Mouse (Mus musculus) v-Abl transformed pro-B cells (cell line): ENCODE results near the gene Aanat.

Experiments used
- in situ Hi-C, 2 experiments: fragments of 400-800 bp; cut with MboI; formaldehyde crosslinking; loops; one replicate each; pipeline ENCODE4 v1.15.1; 2025; ENCODE audit not compliant: unreplicated experiment in 2 of 2

Aanat gene

GRCm38 (mm10) chr11:116586310-116586709 lies at the start of gene Aanat:
Aanat (plus strand) TSS chr11:116586432.
- in situ Hi-C loops: no loop called here

- in situ Hi-C loops: no loop called here
These were observed 49.5 kb upstream of the Aanat start for GRCm38 (mm10) chr11:116536685-116537084.

- in situ Hi-C loops: no loop called here
These were observed 48.8 kb upstream of the Aanat start for GRCm38 (mm10) chr11:116537388-116537787.

GRCm38 (mm10) chr11:116538142-116538735 lies 48.0 kb upstream of the Aanat start:
- in situ Hi-C loops: no loop called here

- in situ Hi-C loops: no loop called here
These were observed 45.0 kb upstream of the Aanat start for GRCm38 (mm10) chr11:116541183-116541582.

GRCm38 (mm10) chr11:116543110-116543509 lies 43.1 kb upstream of the Aanat start:
- in situ Hi-C loops: no loop called here

GRCm38 (mm10) chr11:116547296-116548060 lies 38.8 kb upstream of the Aanat start:
- in situ Hi-C loops: no loop called here

GRCm38 (mm10) chr11:116548780-116549179 lies 37.5 kb upstream of the Aanat start:
- in situ Hi-C loops: no loop called here

GRCm38 (mm10) chr11:116549273-116550038 lies 36.8 kb upstream of the Aanat start:
- in situ Hi-C loops: loop anchor here (5.0 to 10.0 kb wide), 2 partner anchors 75 to 78 kb away; partner anchors contain the start of gene Rhbdf2 (in 2 of the 2)

GRCm38 (mm10) chr11:116550748-116551147 lies 35.5 kb upstream of the Aanat start:
- in situ Hi-C loops: loop anchor here (5.0 to 10.0 kb wide), 2 partner anchors 74 to 77 kb away; partner anchors contain the start of gene Rhbdf2 (in 2 of the 2)

GRCm38 (mm10) chr11:116552194-116552593 lies 34.0 kb upstream of the Aanat start:
- in situ Hi-C loops: loop anchor here (5.0 to 10.0 kb wide), 2 partner anchors 73 to 75 kb away; partner anchors contain the start of gene Rhbdf2 (in 2 of the 2)

- in situ Hi-C loops: loop anchor here (5.0 to 10.0 kb wide), 2 partner anchors 70 to 73 kb away; partner anchors contain the start of gene Rhbdf2 (in 2 of the 2)
These were observed 31.9 kb upstream of the Aanat start for GRCm38 (mm10) chr11:116554171-116554878.

- in situ Hi-C loops: loop anchor here (5.0 to 10.0 kb wide), 2 partner anchors 37 to 69 kb away; partner anchors contain the start of gene Rhbdf2 (in 1 of the 2)
These were observed 30.7 kb upstream of the Aanat start for GRCm38 (mm10) chr11:116555572-116555971.

- in situ Hi-C loops: loop anchor here (5.0 to 10.0 kb wide), 2 partner anchors 36 to 68 kb away; partner anchors contain the start of gene Rhbdf2 (in 1 of the 2)
These were observed 29.9 kb upstream of the Aanat start for GRCm38 (mm10) chr11:116556308-116556707.

GRCm38 (mm10) chr11:116565283-116566041 lies 20.8 kb upstream of the Aanat start:
- in situ Hi-C loops: no loop called here

GRCm38 (mm10) chr11:116567531-116567930 lies 18.7 kb upstream of the Aanat start:
- in situ Hi-C loops: no loop called here

GRCm38 (mm10) chr11:116570821-116571220 lies 15.4 kb upstream of the Aanat start:
- in situ Hi-C loops: no loop called here

- in situ Hi-C loops: no loop called here
These were observed 14.2 kb upstream of the Aanat start for GRCm38 (mm10) chr11:116571767-116572679.
